In the genomic region with DNA sequence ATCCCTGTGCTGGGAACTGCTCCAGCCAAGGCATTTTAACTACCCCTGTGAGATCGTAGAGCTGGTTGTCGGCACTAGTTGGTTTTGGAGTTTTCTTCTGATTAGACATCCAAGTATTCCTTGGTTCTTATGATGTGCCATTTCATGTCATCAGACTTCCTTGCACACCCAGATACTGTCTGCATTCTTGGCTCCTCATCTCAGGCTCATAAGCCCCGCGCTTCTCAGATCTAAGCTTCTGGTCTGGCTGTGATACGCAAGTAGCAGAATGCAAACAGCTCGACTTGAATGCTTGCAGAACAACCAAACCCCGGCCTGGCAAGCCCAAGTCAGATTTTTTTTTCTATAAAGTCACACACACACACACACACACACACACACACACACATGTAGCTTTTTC, we compare ENCODE assay signal across 11 mouse cellular contexts.
"Had no signal": no experiment of that assay in that cellular context is flagged by ENCODE, and none has a peak within 500 bp of the region (broad histone marks: within the 10 kb centered on the region; RNA-seq: fewer than 3 reads in every experiment).

No protein-coding gene starts in this region.

- H3K4me3 ChIP-seq: left cerebral cortex, adult 2 months; midbrain, embryonic 13.5 days; myocyte; neural tube, embryonic 15.5 days had no signal

- H3K9me3 ChIP-seq: midbrain, embryonic 13.5 days; neural tube, embryonic 15.5 days had no signal

- H3K27me3 ChIP-seq: midbrain, embryonic 13.5 days; neural tube, embryonic 15.5 days had no signal

- DNase-seq: kidney, adult 8-10 months; kidney, postnatal 25 days; lung, adult 18-20 months; thymus, postnatal 4 days had no signal

- ATAC-seq: intestine, postnatal 0 days; midbrain, embryonic 13.5 days had no signal

- H3K36me3 ChIP-seq: midbrain, embryonic 13.5 days; neural tube, embryonic 15.5 days had no signal

- H3K9ac ChIP-seq: liver, embryonic 14.5 days; midbrain, embryonic 13.5 days; neural tube, embryonic 15.5 days had no signal

- H3K27ac ChIP-seq: left cerebral cortex, adult 2 months; liver, embryonic 14.5 days; midbrain, embryonic 13.5 days; neural tube, embryonic 15.5 days; stomach, postnatal 0 days had no signal

- H3K4me2 ChIP-seq: midbrain, embryonic 13.5 days; neural tube, embryonic 15.5 days had no signal

- H3K4me1 ChIP-seq: midbrain, embryonic 13.5 days had no signal
